Mouse (Mus musculus): ENCODE measurements around the gene Unc45b. TPM values are rescaled to one million over a fixed set of nuclear protein-coding genes. Genes with fewer than 3 reads are reported as not detected.
"Not testable (repeated sequence)": the region's sequence is repeated elsewhere in the genome, so short reads cannot be mapped to it uniquely, and the experiment has no call there.

Unc45b gene
- polyA plus RNA-seq, 1 experiment from 2014 or later = 1.0 TPM

- Histone ChIP-seq H3K9me3 (no peaks in the 10 kb centered on the region), H3K4me1 (0 out of 2 replicates have a peak, but pooled peaks cover 3% of the 10 kb centered on the region), H3K4me3 (no peak overlapping the region), H3K27me3 (peaks cover 49% of the 10 kb centered on the region), H3K9ac (replicated peaks) (no peak overlapping the region), H3K27ac (replicated peaks) (no peak overlapping the region), H3K4me2 (replicated peaks) (no peak overlapping the region), H3K36me3 (no peaks in the 10 kb centered on the region)
- ATAC-seq (replicated peaks) = no peak
- 72% methylated on average over 9 of the region's 9 CpGs for WGBS
These were observed 42.5 kb downstream of the Unc45b start for GRCm38 (mm10) chr11:82952612-82953542.

DNA sequence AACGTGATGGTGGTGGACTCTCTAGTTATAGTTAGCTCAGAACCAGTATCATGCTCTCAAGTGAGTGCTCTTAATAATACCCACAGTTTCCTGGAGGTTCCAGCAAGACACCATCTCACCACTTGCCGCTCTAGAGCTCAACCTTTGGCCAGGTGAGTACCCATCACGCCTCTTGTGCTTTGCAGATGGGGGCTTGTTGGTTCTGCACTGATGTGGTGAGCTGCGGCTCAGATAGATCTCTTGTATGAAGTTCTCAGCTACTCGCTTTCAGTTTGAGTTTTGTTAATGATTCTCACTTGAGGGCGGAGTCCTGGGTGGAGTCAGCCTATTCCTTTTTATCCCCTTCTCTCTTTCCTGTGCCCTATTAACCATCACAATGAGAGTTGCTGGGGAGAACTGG, 44.3 kb downstream of the Unc45b start:
- Histone ChIP-seq H3K4me2 (replicated peaks) (no peak overlapping the region), H3K9ac (replicated peaks) (no peak overlapping the region), H3K9me3 (no peaks in the 10 kb centered on the region), H3K27ac (replicated peaks) (no peak overlapping the region), H3K27me3 (peaks cover 46% of the 10 kb centered on the region), H3K4me1 (0 out of 2 replicates have a peak, but pooled peaks cover 3% of the 10 kb centered on the region), H3K36me3 (no peaks in the 10 kb centered on the region), H3K4me3 (no peak overlapping the region)
- WGBS = 83% methylated on average over 6 of the region's 6 CpGs
- ATAC-seq (replicated peaks) = no peak

DNA sequence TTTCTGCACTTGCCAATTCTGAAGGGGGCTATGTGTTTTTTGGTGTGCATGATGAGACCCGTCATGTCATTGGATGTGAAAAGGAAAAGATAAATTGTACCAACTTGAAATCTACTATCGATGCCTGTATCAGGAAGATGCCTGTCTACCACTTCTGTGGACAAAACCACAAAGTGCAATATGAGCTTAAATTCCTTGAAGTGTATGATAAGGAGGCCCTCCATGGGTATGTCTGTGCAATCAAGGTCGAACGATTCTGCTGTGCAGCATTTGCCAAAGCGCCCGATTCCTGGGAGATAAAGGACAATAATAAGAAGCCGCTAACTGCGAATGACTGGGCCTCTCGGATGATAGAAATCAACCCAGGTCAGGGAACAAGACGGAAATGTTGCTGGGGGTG, 46.6 kb downstream of the Unc45b start:
- no peaks in the 10 kb centered on the region for H3K9me3 ChIP-seq
- no peak overlapping the region for H3K9ac ChIP-seq (replicated peaks)
- no peak overlapping the region for H3K27ac ChIP-seq (replicated peaks)
- WGBS = 80% methylated on average over 10 of the region's 10 CpGs
- ATAC-seq (replicated peaks) = no peak
- 0 out of 2 replicates have a peak, but pooled peaks cover 2% of the 10 kb centered on the region for H3K4me1 ChIP-seq
- peaks cover 30% of the 10 kb centered on the region for H3K27me3 ChIP-seq
- H3K36me3 ChIP-seq = no peaks in the 10 kb centered on the region
- H3K4me2 ChIP-seq (replicated peaks) = no peak overlapping the region
- H3K4me3 ChIP-seq = no peak overlapping the region

DNA sequence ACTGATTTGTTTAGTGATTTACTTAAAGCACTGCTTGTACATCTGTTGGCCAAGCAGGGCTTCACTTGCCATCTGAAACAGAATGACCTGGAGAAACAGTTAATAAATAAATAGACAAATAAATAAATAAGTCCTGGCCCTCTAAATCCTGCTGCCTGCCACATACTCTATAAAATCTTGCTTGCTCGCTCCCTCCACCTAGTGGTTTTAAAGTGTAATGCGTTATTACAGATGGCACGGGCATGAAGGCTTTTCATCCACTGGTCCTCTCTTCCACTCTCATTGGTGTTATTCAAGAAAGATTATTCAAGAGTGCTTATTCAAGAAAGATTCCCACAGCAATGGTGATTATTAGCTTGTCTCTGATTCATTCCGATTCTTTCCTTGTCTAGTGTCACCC, 49.3 kb downstream of the Unc45b start:
- WGBS = 19% methylated on average over 4 of the region's 4 CpGs
- Histone ChIP-seq H3K27me3 (peaks cover 7% of the 10 kb centered on the region; the same call in 1 of the 2 replicates), H3K9ac (replicated peaks) (no peak overlapping the region), H3K27ac (replicated peaks) (no peak overlapping the region), H3K4me2 (replicated peaks) (no peak overlapping the region), H3K36me3 (no peaks in the 10 kb centered on the region), H3K4me3 (no peak overlapping the region), H3K9me3 (no peaks in the 10 kb centered on the region), H3K4me1 (no peaks in the 10 kb centered on the region)
- no peak for ATAC-seq (replicated peaks)

DNA sequence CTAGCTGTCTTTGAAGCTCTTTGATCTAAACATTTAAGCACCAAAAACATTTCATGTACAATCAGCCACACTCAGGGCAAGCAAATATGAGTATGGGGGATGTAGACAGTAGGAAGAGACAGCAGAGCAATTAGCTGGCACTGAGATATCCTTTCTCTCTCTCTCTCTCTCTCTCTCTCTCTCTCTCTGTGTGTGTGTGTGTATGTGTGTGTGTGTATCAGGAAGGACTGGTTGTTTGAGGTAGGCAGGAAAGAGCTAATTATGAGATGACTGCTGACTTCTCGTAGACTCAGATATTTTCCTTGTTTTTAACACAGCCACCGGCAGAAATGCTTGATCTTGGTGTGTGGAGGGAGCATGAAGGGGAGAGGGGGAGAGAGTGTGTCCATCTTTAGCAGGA, 51.4 kb downstream of the Unc45b start:
- Histone ChIP-seq H3K4me2 (replicated peaks) (no peak overlapping the region), H3K27ac (replicated peaks) (no peak overlapping the region), H3K36me3 (no peaks in the 10 kb centered on the region), H3K9ac (replicated peaks) (no peak overlapping the region), H3K4me1 (no peaks in the 10 kb centered on the region), H3K4me3 (no peak overlapping the region), H3K9me3 (no peaks in the 10 kb centered on the region), H3K27me3 (0 out of 2 replicates have a peak, but pooled peaks cover 3% of the 10 kb centered on the region)
- WGBS = 73% methylated on average over 2 of the region's 2 CpGs
- no peak for ATAC-seq (replicated peaks)

GRCm38 (mm10) chr11:82962215-82962614, 51.9 kb downstream of the Unc45b start:
- Histone ChIP-seq H3K9me3 (no peaks in the 10 kb centered on the region), H3K4me3 (no peak overlapping the region), H3K27ac (replicated peaks) (no peak overlapping the region), H3K9ac (replicated peaks) (no peak overlapping the region), H3K4me2 (replicated peaks) (no peak overlapping the region), H3K36me3 (no peaks in the 10 kb centered on the region), H3K4me1 (no peaks in the 10 kb centered on the region), H3K27me3 (0 out of 2 replicates have a peak, but pooled peaks cover 3% of the 10 kb centered on the region)
- WGBS = 90% methylated on average over 8 of the region's 8 CpGs
- no peak for ATAC-seq (replicated peaks)

- Histone ChIP-seq H3K4me1 (peaks cover 14% of the 10 kb centered on the region), H3K9ac (replicated peaks) (peak overlapping the region; percentile 29), H3K27ac (replicated peaks) (peak overlapping the region; percentile 66), H3K4me2 (replicated peaks) (peak overlapping the region; percentile 45), H3K27me3 (no peaks in the 10 kb centered on the region), H3K9me3 (no peaks in the 10 kb centered on the region), H3K4me3 (peak overlapping the region; percentile 30), H3K36me3 (no peaks in the 10 kb centered on the region)
- WGBS = 6% methylated on average over 31 of the region's 31 CpGs
- ATAC-seq (replicated peaks) = peak; percentile 82
These were observed 60.6 kb downstream of the Unc45b start for GRCm38 (mm10) chr11:82970712-82971589.

DNA sequence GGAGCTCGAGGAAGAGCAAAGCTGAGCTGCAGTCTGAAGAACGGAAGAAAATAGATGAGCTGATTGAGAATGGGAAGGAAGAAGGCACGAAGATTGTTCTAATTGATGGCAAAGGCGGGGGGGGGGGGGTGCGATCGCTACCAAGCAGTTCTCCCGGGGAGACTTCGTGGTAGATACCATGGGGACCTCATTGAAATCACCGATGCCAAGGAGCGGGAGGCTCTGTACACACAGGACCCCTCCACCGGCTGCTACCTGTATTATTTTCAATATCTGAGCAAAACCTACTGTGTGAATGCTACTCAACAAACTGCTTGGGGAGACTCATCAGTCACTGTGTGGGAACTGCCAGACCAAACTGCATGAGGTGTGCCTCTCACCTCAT, 61.2 kb downstream of the Unc45b start:
- Histone ChIP-seq H3K4me1 (peaks cover 14% of the 10 kb centered on the region), H3K27me3 (no peaks in the 10 kb centered on the region), H3K4me3 (peak overlapping the region; percentile 30), H3K27ac (replicated peaks) (peak overlapping the region; percentile 66), H3K9ac (replicated peaks) (peak overlapping the region; percentile 29), H3K4me2 (replicated peaks) (peak overlapping the region; percentile 45), H3K9me3 (no peaks in the 10 kb centered on the region), H3K36me3 (no peaks in the 10 kb centered on the region)
- 56% methylated on average over 9 of the region's 11 CpGs for WGBS
- ATAC-seq (replicated peaks) = peak; percentile 23; the same call in 1 of the 2 replicates

DNA sequence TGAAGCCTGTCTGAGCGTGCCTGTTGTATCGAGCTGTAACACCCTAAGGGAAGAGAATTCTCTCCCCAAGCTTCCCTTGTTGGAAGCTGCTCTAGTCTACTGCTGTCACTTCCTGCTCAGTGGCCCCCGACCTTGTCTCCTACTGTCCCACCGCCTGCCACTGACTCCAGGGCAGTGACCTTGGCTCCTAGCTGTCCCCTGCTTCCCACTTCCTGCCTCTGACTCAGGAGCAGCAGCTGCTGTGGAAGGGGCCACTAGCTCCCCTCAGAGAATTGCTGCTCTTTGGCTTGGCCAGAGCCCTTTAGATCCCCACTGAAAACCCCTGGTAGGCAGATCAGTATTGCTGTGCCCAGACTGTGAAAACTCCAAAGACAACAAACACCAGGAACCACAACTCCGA, 63.6 kb downstream of the Unc45b start:
- no peaks in the 10 kb centered on the region for H3K27me3 ChIP-seq
- 57% methylated on average over 5 of the region's 5 CpGs for WGBS
- ATAC-seq (replicated peaks) = no peak
- no peak overlapping the region for H3K4me3 ChIP-seq
- no peak overlapping the region for H3K27ac ChIP-seq (replicated peaks)
- no peak overlapping the region for H3K4me2 ChIP-seq (replicated peaks)
- H3K9me3 ChIP-seq = no peaks in the 10 kb centered on the region
- no peak overlapping the region for H3K9ac ChIP-seq (replicated peaks)
- peaks cover 14% of the 10 kb centered on the region for H3K4me1 ChIP-seq
- H3K36me3 ChIP-seq = no peaks in the 10 kb centered on the region

- H3K36me3 ChIP-seq; H3K27me3 ChIP-seq; ATAC-seq (replicated peaks); H3K4me3 ChIP-seq; H3K9me3 ChIP-seq; H3K4me2 ChIP-seq (replicated peaks); H3K27ac ChIP-seq (replicated peaks); H3K9ac ChIP-seq (replicated peaks); H3K4me1 ChIP-seq: not testable (repeated sequence)
- WGBS = 93% methylated on average over 2 of the region's 2 CpGs
These were observed 72.1 kb downstream of the Unc45b start for GRCm38 (mm10) chr11:82982409-82982808.

DNA sequence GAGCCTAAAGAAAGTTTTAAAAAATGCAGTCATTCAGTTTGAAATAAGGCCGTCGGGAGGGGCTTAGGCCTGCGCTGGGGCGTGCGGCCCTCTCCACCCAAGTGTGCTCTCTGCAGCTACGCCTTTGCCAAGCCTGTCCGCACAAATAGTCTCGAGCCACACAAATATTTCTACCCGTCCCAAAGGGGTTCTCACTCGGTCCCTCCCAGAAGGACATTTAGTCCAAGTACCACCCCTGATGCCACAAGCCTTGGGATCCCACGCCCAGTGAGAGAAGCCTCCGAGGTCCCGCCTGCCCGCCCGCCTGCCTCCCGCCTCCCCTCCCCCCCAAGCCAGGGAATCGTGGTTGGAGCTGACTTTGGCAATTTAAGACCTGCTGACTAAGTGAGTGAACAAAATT, 72.8 kb downstream of the Unc45b start:
- H3K9ac ChIP-seq (replicated peaks) = no peak overlapping the region
- no peak overlapping the region for H3K4me2 ChIP-seq (replicated peaks)
- no peaks in the 10 kb centered on the region for H3K27me3 ChIP-seq
- 86% methylated on average over 17 of the region's 17 CpGs for WGBS
- no peaks in the 10 kb centered on the region for H3K4me1 ChIP-seq
- no peaks in the 10 kb centered on the region for H3K36me3 ChIP-seq
- H3K27ac ChIP-seq (replicated peaks) = no peak overlapping the region
- H3K9me3 ChIP-seq = no peaks in the 10 kb centered on the region
- no peak overlapping the region for H3K4me3 ChIP-seq
- no peak for ATAC-seq (replicated peaks)

GRCm38 (mm10) chr11:82987621-82988020, 77.3 kb downstream of the Unc45b start:
- H3K4me2 ChIP-seq (replicated peaks) = no peak overlapping the region
- no peak overlapping the region for H3K4me3 ChIP-seq
- H3K9ac ChIP-seq (replicated peaks) = no peak overlapping the region
- peaks cover 15% of the 10 kb centered on the region for H3K4me1 ChIP-seq
- no peak for ATAC-seq (replicated peaks)
- 90% methylated on average over 6 of the region's 6 CpGs for WGBS
- no peaks in the 10 kb centered on the region for H3K27me3 ChIP-seq
- no peaks in the 10 kb centered on the region for H3K9me3 ChIP-seq
- H3K27ac ChIP-seq (replicated peaks) = no peak overlapping the region
- H3K36me3 ChIP-seq = no peaks in the 10 kb centered on the region

Data from forebrain, embryonic 15.5 days (tissue).